ENCODE assay signal across 8 mouse cellular contexts in the genomic region with DNA sequence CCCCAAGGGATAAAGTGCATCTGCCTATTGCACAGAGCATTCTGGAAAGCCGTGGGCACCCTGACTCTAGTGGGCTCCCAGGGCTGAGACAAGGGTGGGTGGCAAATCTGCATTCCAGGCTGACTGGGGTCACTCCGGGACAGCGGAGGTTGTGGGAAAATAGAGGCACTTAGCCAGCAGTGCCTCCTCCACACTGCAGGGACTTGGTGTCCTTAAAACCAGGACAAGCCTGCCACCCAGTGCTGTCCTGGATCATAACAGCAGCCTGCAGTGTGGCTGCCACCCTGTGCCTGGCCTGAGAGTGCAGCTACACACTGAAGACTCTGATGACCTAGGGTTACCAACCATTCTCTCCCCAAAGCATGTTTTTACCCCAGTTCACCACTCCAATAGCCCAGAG. TPM values are rescaled to one million over a fixed set of nuclear protein-coding genes. Genes with fewer than 3 reads are reported as not detected.
A peak's percentile ranks its signal among the peaks of the same experiment; 100 is the strongest.
DNase-seq lines count a peak whose midpoint lies in the region; ATAC-seq and TF ChIP-seq lines count a peak whose summit lies in the region.

No protein-coding gene starts in this region.

- ATAC-seq in lung, embryonic 16.5 days (ENCODE audit: low read depth) = peak; percentile 47; the same call in 1 of the 2 replicates
- no peak for ATAC-seq in granulocyte monocyte progenitor cell, adult 5-6 weeks (replicated peaks; ENCODE audit: poor library complexity, severe bottlenecking)

- no peak overlapping the region for H3K4me2 ChIP-seq in lung, embryonic 16.5 days (ENCODE audit: low read depth, low read length)

- no peak overlapping the region for H3K27ac ChIP-seq in lung, embryonic 16.5 days (ENCODE audit: low read length)
- H3K27ac ChIP-seq in thymus, adult 2 months (ENCODE audit: control insufficient read depth, insufficient read depth, low read length) = no peak overlapping the region

- TF ChIP-seq CTCF in thymus, adult 2 months (IDR thresholded peaks at IDR 0.05; ENCODE audit: borderline replicate concordance, control insufficient read depth, extremely low read depth, insufficient read depth, low read length, poor library complexity) = no peak

- H3K4me3 ChIP-seq in lung, embryonic 16.5 days (ENCODE audit: low read length) = no peak overlapping the region
- H3K4me3 ChIP-seq in thymus, adult 2 months (ENCODE audit: control insufficient read depth, insufficient read depth, low read length) = no peak overlapping the region

- H3K9me3 ChIP-seq in lung, embryonic 16.5 days (ENCODE audit: control insufficient read depth, low read length) = no peaks in the 10 kb centered on the region

- H3K9ac ChIP-seq in lung, embryonic 16.5 days (ENCODE audit: low read length) = no peak overlapping the region

- DNase-seq in lung, postnatal 4 days = no peak
- DNase-seq in cerebellum, adult 18-20 months = peak; percentile 72 to 80
- DNase-seq in heart, postnatal 14 days = peak; percentile 14 to 44
- DNase-seq in left cerebral cortex, adult 11 months (ENCODE audit: low spot score) = peak; percentile 72
- peak; percentile 90 to 93 for DNase-seq in right cerebral cortex, postnatal 10 days (ENCODE audit: low spot score in 2 of 2)
- no peak for DNase-seq in thymus, adult 2 months

- H3K4me1 ChIP-seq in lung, embryonic 16.5 days (replicated peaks; ENCODE audit: control insufficient read depth, insufficient read depth, low read length) = no peaks in the 10 kb centered on the region
- H3K4me1 ChIP-seq in thymus, adult 2 months (replicated peaks; ENCODE audit: control insufficient read depth, insufficient read depth, low read length) = no peaks in the 10 kb centered on the region

- no peaks in the 10 kb centered on the region for H3K27me3 ChIP-seq in lung, embryonic 16.5 days (ENCODE audit: control insufficient read depth, insufficient read depth, low read depth, low read length)
- H3K27me3 ChIP-seq in thymus, adult 2 months (ENCODE audit: control insufficient read depth, insufficient read depth, low read length) = no peaks in the 10 kb centered on the region

- intact Hi-C loops in heart, postnatal 14 days (cut with DNase I) = no loop called here

- 47% methylated on average over 3 of the region's 3 CpGs for WGBS in lung, embryonic 16.5 days
- WGBS in thymus, adult 2 months = 72% methylated on average over 3 of the region's 3 CpGs

- H3K36me3 ChIP-seq in lung, embryonic 16.5 days (ENCODE audit: control insufficient read depth, insufficient read depth, low read length) = no peaks in the 10 kb centered on the region
- H3K36me3 ChIP-seq in thymus, adult 2 months (ENCODE audit: control insufficient read depth, insufficient read depth, low read length) = no peaks in the 10 kb centered on the region

- TF ChIP-seq POLR2A in thymus, adult 2 months (IDR thresholded peaks at IDR 0.05; ENCODE audit: control insufficient read depth, extremely low read depth, insufficient read depth, low read length, poor library complexity) = no peak

RNA-seq across cellular contexts. Expression of gene Atp2b2, which starts 34.1 kb away (rescaled TPM):
- 0.15 and 0.29 TPM in 2 replicates for polyA plus RNA-seq in lung, embryonic 16.5 days (2015; fragmentation: Nextera tagmentation; extraction: Ambion mirVana)
- under 1 TPM; 0.49 to 0.69 TPM for total RNA-seq in heart, postnatal 14 days (2021)
- total RNA-seq in granulocyte monocyte progenitor cell, adult 5-6 weeks (2014; fragmentation: Nextera tagmentation) = 0.15 TPM in 1 of 2 replicates, not detected in the other
- not detected in 2 replicates for total RNA-seq in granulocyte monocyte progenitor cell, adult 5-6 weeks (2017)
- 0.23 and 0.26 TPM in 2 replicates for polyA plus RNA-seq in thymus, adult 2 months (2012; rRNA removed)

RNA-seq across cellular contexts. Expression of gene Slc6a11, which starts 54.5 kb away (rescaled TPM):
- polyA plus RNA-seq in lung, embryonic 16.5 days (2015; fragmentation: Nextera tagmentation; extraction: Ambion mirVana) = 0.08 and 0.28 TPM in 2 replicates
- not detected for total RNA-seq in heart, postnatal 14 days (2021)
- total RNA-seq in granulocyte monocyte progenitor cell, adult 5-6 weeks (2014; fragmentation: Nextera tagmentation) = not detected in 2 replicates
- not detected in 2 replicates for total RNA-seq in granulocyte monocyte progenitor cell, adult 5-6 weeks (2017)
- polyA plus RNA-seq in thymus, adult 2 months (2012; rRNA removed) = 0.19 TPM in 2 replicates

Comparison
In these comparisons a context has a peak if more than half of its experiments do, and no peak if none do; other contexts are left out.
1. DNase-seq: peak in cerebellum, adult 18-20 months (2 of 2), heart, postnatal 14 days (2 of 2), left cerebral cortex, adult 11 months (single experiment) and right cerebral cortex, postnatal 10 days (2 of 2); none in lung, postnatal 4 days (0 of 2) and thymus, adult 2 months (single experiment).